Comparison of ENCODE assay signal across 16 mouse cellular contexts in genomic region chr9:86186751-86187747, GRCm38 (mm10).
DNase-seq lines count a peak whose midpoint lies in the region; ATAC-seq and TF ChIP-seq lines count a peak whose summit lies in the region.
"Had no signal": no experiment of that assay in that cellular context is flagged by ENCODE, and none has a peak within 500 bp of the region (broad histone marks: within the 10 kb centered on the region; RNA-seq: fewer than 3 reads in every experiment).

No protein-coding gene starts in this region.

- no peak for TF ChIP-seq CTCF in hindbrain, postnatal 0 days (IDR thresholded peaks at IDR 0.05; ENCODE audit: low read depth)

- H3K9ac ChIP-seq in forebrain, embryonic 14.5 days (ENCODE audit: low read length): no peak overlapping the region
- no peak overlapping the region for H3K9ac ChIP-seq in hindbrain, postnatal 0 days (replicated peaks; ENCODE audit: low read length)
- H3K9ac ChIP-seq in neural tube, embryonic 11.5 days (ENCODE audit: low read length): no peak overlapping the region
- H3K9ac ChIP-seq in kidney, embryonic 14.5 days (ENCODE audit: low read depth, low read length): no peak overlapping the region
- H3K9ac ChIP-seq: liver, postnatal 0 days had no signal

- no peaks in the 10 kb centered on the region for H3K36me3 ChIP-seq in forebrain, embryonic 14.5 days (ENCODE audit: control insufficient read depth, insufficient read depth, low read length)
- no peaks in the 10 kb centered on the region for H3K36me3 ChIP-seq in hindbrain, postnatal 0 days (ENCODE audit: insufficient read depth, low read length)
- no peaks in the 10 kb centered on the region for H3K36me3 ChIP-seq in neural tube, embryonic 11.5 days (ENCODE audit: control insufficient read depth, insufficient read depth, low read length)
- H3K36me3 ChIP-seq in kidney, embryonic 14.5 days (ENCODE audit: control insufficient read depth, insufficient read depth, low read length): no peaks in the 10 kb centered on the region

- 22% methylated on average over 11 of the region's 11 CpGs for WGBS in forebrain, embryonic 14.5 days
- 27% methylated on average over 11 of the region's 11 CpGs for WGBS in hindbrain, postnatal 0 days
- WGBS in neural tube, embryonic 11.5 days: 52% methylated on average over 11 of the region's 11 CpGs
- WGBS in kidney, embryonic 14.5 days: 83% methylated on average over 11 of the region's 11 CpGs

- H3K27ac ChIP-seq in forebrain, embryonic 14.5 days (ENCODE audit: low read depth, low read length): no peak overlapping the region
- H3K27ac ChIP-seq in hindbrain, postnatal 0 days: no peak overlapping the region
- H3K27ac ChIP-seq in neural tube, embryonic 11.5 days (ENCODE audit: low read depth, low read length): no peak overlapping the region
- no peak overlapping the region for H3K27ac ChIP-seq in kidney, embryonic 14.5 days (ENCODE audit: low read depth, low read length)
- H3K27ac ChIP-seq: left cerebral cortex, adult 2 months had no signal

- peak; percentile 70 for ATAC-seq in forebrain, embryonic 14.5 days
- ATAC-seq in hindbrain, postnatal 0 days: peak; percentile 76
- ATAC-seq in neural tube, embryonic 11.5 days (ENCODE audit: insufficient read depth, low FRiP score, low TSS enrichment): peak; percentile 76
- ATAC-seq in kidney, embryonic 14.5 days (ENCODE audit: low FRiP score, low TSS enrichment): no peak
- no peak for ATAC-seq in megakaryocyte-erythroid progenitor cell, adult 5-6 weeks (replicated peaks; ENCODE audit: low FRiP score, low TSS enrichment, poor library complexity, severe bottlenecking)
- ATAC-seq: liver, postnatal 0 days had no signal

- peaks cover 2% of the 10 kb centered on the region; the same call in 1 of the 2 replicates for H3K4me1 ChIP-seq in forebrain, embryonic 14.5 days (ENCODE audit: control insufficient read depth, insufficient read depth, low read length)
- H3K4me1 ChIP-seq in hindbrain, postnatal 0 days (ENCODE audit: insufficient read depth, low read length): no peaks in the 10 kb centered on the region
- 0 out of 2 replicates have a peak, but pooled peaks cover 6% of the 10 kb centered on the region for H3K4me1 ChIP-seq in neural tube, embryonic 11.5 days (ENCODE audit: control insufficient read depth, insufficient read depth, low read length)
- no peaks in the 10 kb centered on the region for H3K4me1 ChIP-seq in kidney, embryonic 14.5 days (ENCODE audit: control insufficient read depth, insufficient read depth, low read length)

- H3K27me3 ChIP-seq in forebrain, embryonic 14.5 days (replicated peaks; ENCODE audit: control insufficient read depth, insufficient read depth, low read length): no peaks in the 10 kb centered on the region
- H3K27me3 ChIP-seq in hindbrain, postnatal 0 days (ENCODE audit: insufficient read depth, low read length): no peaks in the 10 kb centered on the region
- H3K27me3 ChIP-seq in neural tube, embryonic 11.5 days (ENCODE audit: control insufficient read depth, insufficient read depth, low read length): no peaks in the 10 kb centered on the region
- no peaks in the 10 kb centered on the region for H3K27me3 ChIP-seq in kidney, embryonic 14.5 days (ENCODE audit: control insufficient read depth, insufficient read depth, low read length)

- no peak overlapping the region for H3K4me2 ChIP-seq in forebrain, embryonic 14.5 days (ENCODE audit: low read length)
- no peak overlapping the region for H3K4me2 ChIP-seq in hindbrain, postnatal 0 days (ENCODE audit: low read depth, low read length)
- no peak overlapping the region for H3K4me2 ChIP-seq in neural tube, embryonic 11.5 days (ENCODE audit: low read depth)
- no peak overlapping the region for H3K4me2 ChIP-seq in kidney, embryonic 14.5 days (replicated peaks; ENCODE audit: low read depth, low read length)
- H3K4me2 ChIP-seq: heart, embryonic 11.5 days had no signal

- H3K9me3 ChIP-seq in forebrain, embryonic 14.5 days (replicated peaks; ENCODE audit: control insufficient read depth, low read length): no peaks in the 10 kb centered on the region
- H3K9me3 ChIP-seq in hindbrain, postnatal 0 days (ENCODE audit: low read length): no peaks in the 10 kb centered on the region
- no peaks in the 10 kb centered on the region for H3K9me3 ChIP-seq in neural tube, embryonic 11.5 days (ENCODE audit: control insufficient read depth, low read length)
- no peaks in the 10 kb centered on the region for H3K9me3 ChIP-seq in kidney, embryonic 14.5 days (ENCODE audit: control insufficient read depth, low read length)

- no peak overlapping the region for H3K4me3 ChIP-seq in forebrain, embryonic 14.5 days (ENCODE audit: low read depth, low read length)
- H3K4me3 ChIP-seq in hindbrain, postnatal 0 days (ENCODE audit: low read length): no peak overlapping the region
- H3K4me3 ChIP-seq in neural tube, embryonic 11.5 days (ENCODE audit: low read depth, low read length): no peak overlapping the region
- H3K4me3 ChIP-seq in kidney, embryonic 14.5 days (ENCODE audit: low read length): no peak overlapping the region
- H3K4me3 ChIP-seq: erythroblast, embryonic 14.5 days; left cerebral cortex, adult 2 months had no signal

- DNase-seq in embryo, embryonic 11 days: peak; percentile 59
- peak; percentile 42 for DNase-seq in forebrain, embryonic 14.5 days (ENCODE audit: low spot score)
- DNase-seq in hindbrain, postnatal 0 days (ENCODE audit: low spot score): peak; percentile 20
- peak; percentile 37 for DNase-seq in neural tube, embryonic 11.5 days (ENCODE audit: low spot score)
- DNase-seq in natural killer cell, adult 2 months (ENCODE audit: low spot score in 2 of 2): no peak
- DNase-seq: adrenal gland, postnatal 25 days; cerebellum, postnatal 36 days; gastrocnemius, postnatal 10 days; kidney, adult 8-10 months; liver, postnatal 0 days; lung, postnatal 36 days had no signal

Comparison
In these comparisons a context has a peak if more than half of its experiments do, and no peak if none do; other contexts are left out.
1. DNase-seq: peak in embryo, embryonic 11 days (single experiment), forebrain, embryonic 14.5 days (single experiment), hindbrain, postnatal 0 days (single experiment) and neural tube, embryonic 11.5 days (single experiment); none in natural killer cell, adult 2 months (0 of 2).
2. ATAC-seq: peak in forebrain, embryonic 14.5 days (single experiment), hindbrain, postnatal 0 days (single experiment) and neural tube, embryonic 11.5 days (single experiment); none in kidney, embryonic 14.5 days (single experiment) and megakaryocyte-erythroid progenitor cell, adult 5-6 weeks (single experiment).